Mouse (Mus musculus): ENCODE data around the gene Arsb. TPM values are rescaled to one million over a fixed set of nuclear protein-coding genes. Genes with fewer than 3 reads are reported as not detected.
"Not testable (repeated sequence)": the region's sequence is repeated elsewhere in the genome, so short reads cannot be mapped to it uniquely, and the experiment has no call there.

The Arsb gene
- total RNA-seq, 4 experiments from 2014 or later = 4.6 to 5.7 (median 4.6) TPM

- DNase-seq (ENCODE audit: low spot score) = no peak
Measured at GRCm38 (mm10) chr13:93984521-93984920, 213.1 kb downstream of the Arsb start.

GRCm38 (mm10) chr13:93985181-93985580 lies 213.8 kb downstream of the Arsb start:
- no peak for DNase-seq (ENCODE audit: low spot score)

- not testable (repeated sequence) for DNase-seq (ENCODE audit: low spot score)
Measured at GRCm38 (mm10) chr13:93985750-93986149, 214.3 kb downstream of the Arsb start.

GRCm38 (mm10) chr13:93987611-93988010 lies 216.2 kb downstream of the Arsb start:
- DNase-seq (ENCODE audit: low spot score) = no peak

GRCm38 (mm10) chr13:93989208-93989607 lies 217.8 kb downstream of the Arsb start:
- peak; percentile 68 for DNase-seq (ENCODE audit: low spot score)

GRCm38 (mm10) chr13:93989736-93990611 lies 218.5 kb downstream of the Arsb start:
- DNase-seq (ENCODE audit: low spot score) = peak; percentile 54

- no peak for DNase-seq (ENCODE audit: low spot score)
Measured at GRCm38 (mm10) chr13:93990841-93991240, 219.4 kb downstream of the Arsb start.

GRCm38 (mm10) chr13:93992342-93992882 lies 221.0 kb downstream of the Arsb start:
- DNase-seq (ENCODE audit: low spot score) = no peak

Small RNAs within 50 kb of the gene (microRNA-seq; reads per million reads assigned to microRNA genes)
- gene Gm25534 (not detected), gene Mir5624 (not detected)

Other genes with a start within 250 kb of the Arsb start
- gene Bhmt, start 133.7 kb upstream of the Arsb start, total RNA-seq (2022) = not detected
- gene Bhmt2, start 97.3 kb upstream of the Arsb start, total RNA-seq (2022) = not detected
- not detected for gene Dmgdh, start 97.2 kb upstream of the Arsb start, total RNA-seq (2022)

Measured in heart, adult 8-10 months (tissue).